Mouse (Mus musculus): ENCODE data around the gene Ccnq. TPM values are rescaled to one million over a fixed set of nuclear protein-coding genes. Genes with fewer than 3 reads are reported as not detected.

Ccnq gene
- 10 to 100 TPM; 10.7 to 12.2 TPM for total RNA-seq (2023)

DNA sequence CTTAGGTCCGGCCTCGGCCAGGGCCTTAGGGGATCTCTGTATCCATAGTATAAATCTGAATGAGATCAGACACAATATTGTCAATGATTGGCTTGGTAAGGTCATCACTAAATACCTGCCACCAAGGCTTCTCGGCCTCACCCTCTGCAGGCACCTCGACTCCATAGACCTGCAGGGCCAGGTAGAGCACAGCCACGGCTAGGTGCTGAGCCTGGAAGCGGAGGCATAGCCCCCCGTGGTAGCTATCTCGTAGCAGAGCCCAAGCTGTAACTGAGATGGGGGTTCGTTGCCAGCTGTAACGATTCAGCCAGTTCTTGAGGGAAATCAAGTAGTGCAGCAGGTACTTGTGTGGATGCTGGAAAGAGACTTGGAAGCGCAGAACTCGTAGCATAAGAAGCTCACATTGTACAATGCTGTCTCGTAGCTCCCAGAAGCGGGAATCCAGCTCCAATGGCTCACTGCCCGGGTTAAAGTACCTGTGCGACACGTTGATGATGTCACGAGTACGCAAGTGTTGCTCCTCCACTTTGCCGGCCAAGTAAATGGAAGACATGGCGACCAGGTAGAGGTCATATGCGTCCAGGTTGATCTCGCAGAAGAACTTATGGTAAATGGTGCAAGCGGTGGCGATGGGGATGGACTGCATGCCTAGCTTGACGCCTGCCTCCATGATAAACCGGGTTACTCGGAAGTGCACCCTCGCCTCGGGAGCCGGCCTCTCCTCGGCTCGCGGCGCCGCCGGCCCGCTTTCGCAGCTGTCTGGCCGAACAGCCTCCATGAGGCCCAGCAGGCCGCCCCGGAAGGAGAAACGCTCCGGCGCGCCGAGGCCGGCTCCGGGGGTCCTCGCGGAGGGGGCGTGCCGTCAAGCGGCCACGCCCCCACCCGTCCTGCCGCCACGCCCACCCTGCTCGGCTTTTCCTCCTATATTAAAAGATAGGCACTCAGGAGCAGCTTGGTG, at the start of gene Ccnq:
Gene Ccnq (minus strand): TSS at position 845 of the 958 bp plus-strand sequence.

Other genes with a start within 250 kb of the Ccnq start
- gene Sebox, start 248.3 kb downstream of the Ccnq start, total RNA-seq (2023), result not detected
- 10 to 100 TPM; 18.9 to 24.0 TPM for gene Tmem199, start 239.6 kb downstream of the Ccnq start, total RNA-seq (2023)
- gene Poldip2, start 239.5 kb downstream of the Ccnq start, total RNA-seq (2023), result 10 to 100 TPM; 24.6 to 28.4 TPM
- 10 to 100 TPM; 16.8 to 17.1 TPM for gene Tnfaip1, start 215.4 kb downstream of the Ccnq start, total RNA-seq (2023)
- gene Ift20, start 215.4 kb downstream of the Ccnq start, total RNA-seq (2023), result 10 to 100 TPM; 31.8 to 33.8 TPM
- gene Tmem97, start 201.0 kb downstream of the Ccnq start, total RNA-seq (2023), result 10 to 100 TPM; 12.3 to 15.0 TPM
- gene Nlk, start 54.4 kb downstream of the Ccnq start, total RNA-seq (2023), result 10 to 100 TPM; 15.1 to 16.1 TPM
- gene Lyrm9, start 74.9 kb upstream of the Ccnq start, total RNA-seq (2023), result 1 to 10 TPM; 2.3 to 3.7 TPM
- not detected for gene Nos2, start 169.1 kb upstream of the Ccnq start, total RNA-seq (2023)
- gene Lgals9, start 233.2 kb upstream of the Ccnq start, total RNA-seq (2023), result 100 to 1,000 TPM; 104 to 109 TPM